Mouse (Mus musculus): Measurements from ENCODE around the gene Sox5. TPM values are rescaled to one million over a fixed set of nuclear protein-coding genes. Genes with fewer than 3 reads are reported as not detected.

Sox5 gene
- polyA plus RNA-seq, 1 experiment = 2.8 TPM

DNA sequence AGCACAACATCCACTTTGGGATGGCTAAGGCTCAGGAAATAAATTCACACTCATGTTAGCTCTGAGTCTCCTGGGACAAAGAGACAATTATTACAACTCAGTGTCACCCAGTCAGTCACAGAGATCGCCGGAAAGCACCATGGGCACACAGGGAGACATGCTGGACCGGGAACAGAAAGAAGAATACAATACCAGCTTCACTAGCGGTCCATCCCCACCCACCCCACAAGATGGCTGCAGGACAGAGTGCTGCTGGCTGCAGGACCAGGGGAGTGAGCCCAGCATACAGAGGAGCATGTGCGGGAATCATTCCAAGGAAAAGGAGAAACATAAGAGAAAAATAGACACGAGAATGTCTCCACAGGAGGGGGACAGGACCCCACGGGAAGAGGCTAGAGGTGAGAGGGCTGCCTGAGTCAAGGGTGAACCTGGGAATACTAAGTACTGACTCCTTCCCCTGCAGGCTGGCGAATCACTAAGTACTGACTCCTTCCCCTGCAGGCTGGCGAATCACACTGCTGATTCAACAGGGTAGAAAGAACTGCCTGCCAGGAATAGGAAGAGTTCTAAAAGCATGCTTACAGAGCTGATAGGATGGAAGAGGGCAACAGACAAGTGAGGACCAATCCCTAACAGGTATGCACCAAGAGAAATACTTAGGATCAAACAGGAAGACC, 813.9 kb downstream of the Sox5 start:
- TF ChIP-seq POLR2A (IDR thresholded peaks at IDR 0.05; ENCODE audit: low read depth, low read length) (no peak), CTCF (IDR thresholded peaks at IDR 0.05; ENCODE audit: borderline replicate concordance, insufficient read depth, low read length) (no peak)
- H3K4me3 ChIP-seq (ENCODE audit: insufficient read depth, low read length) = no peak overlapping the region
- H3K4me1 ChIP-seq (ENCODE audit: control insufficient read depth, insufficient read depth, low read length) = 0 out of 2 replicates have a peak, but pooled peaks cover 2% of the 10 kb centered on the region
- no peak overlapping the region for H3K27ac ChIP-seq (ENCODE audit: insufficient read depth, low read length)

DNA sequence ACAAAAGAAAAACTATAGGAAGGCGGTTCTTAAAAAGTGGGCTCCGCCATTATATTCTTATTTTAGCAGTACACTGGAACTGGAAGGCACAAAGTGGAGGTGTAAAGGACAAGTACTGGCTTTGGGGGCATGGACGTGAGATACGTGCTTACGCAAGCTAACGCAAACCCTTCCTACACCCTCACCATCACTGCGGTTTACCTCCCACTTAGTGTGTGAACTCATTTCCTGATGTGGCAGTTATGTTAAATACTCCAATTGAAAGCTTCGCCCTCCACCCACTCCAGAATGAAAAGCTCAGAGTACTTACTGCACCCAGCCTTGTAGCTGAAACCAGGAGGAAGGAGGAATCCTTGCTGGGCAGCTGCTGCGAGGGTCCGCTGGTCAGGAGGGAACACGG, 821.3 kb downstream of the Sox5 start:
- no peaks in the 10 kb centered on the region for H3K4me1 ChIP-seq (ENCODE audit: control insufficient read depth, insufficient read depth, low read length)
- H3K4me3 ChIP-seq (ENCODE audit: insufficient read depth, low read length) = no peak overlapping the region
- no peak overlapping the region for H3K27ac ChIP-seq (ENCODE audit: insufficient read depth, low read length)
- TF ChIP-seq POLR2A (IDR thresholded peaks at IDR 0.05; ENCODE audit: low read depth, low read length) = no peak
- TF ChIP-seq CTCF (IDR thresholded peaks at IDR 0.05; ENCODE audit: borderline replicate concordance, insufficient read depth, low read length) = no peak

DNA sequence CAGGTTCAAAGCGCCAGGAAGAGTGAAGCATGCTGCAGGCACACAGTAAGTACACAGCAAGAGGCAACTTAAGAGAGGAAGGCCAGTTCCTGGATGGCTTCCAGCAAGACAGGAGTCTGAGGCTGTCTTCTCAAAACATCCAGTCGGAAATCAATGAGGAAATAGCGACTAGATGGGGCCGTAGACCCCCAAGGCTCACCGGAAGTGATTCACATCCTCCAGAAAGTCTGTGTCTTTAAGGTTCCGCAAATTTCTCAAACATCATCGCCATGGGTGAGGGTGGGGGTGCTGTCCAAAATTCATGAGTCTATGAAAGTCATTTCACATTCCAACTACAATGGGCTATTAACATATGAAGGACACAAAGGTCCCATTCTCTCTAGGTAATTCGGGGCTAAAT, 821.7 kb downstream of the Sox5 start:
- no peak overlapping the region for H3K27ac ChIP-seq (ENCODE audit: insufficient read depth, low read length)
- H3K4me1 ChIP-seq (ENCODE audit: control insufficient read depth, insufficient read depth, low read length) = no peaks in the 10 kb centered on the region
- no peak overlapping the region for H3K4me3 ChIP-seq (ENCODE audit: insufficient read depth, low read length)
- TF ChIP-seq POLR2A (IDR thresholded peaks at IDR 0.05; ENCODE audit: low read depth, low read length) = no peak
- no peak for TF ChIP-seq CTCF (IDR thresholded peaks at IDR 0.05; ENCODE audit: borderline replicate concordance, insufficient read depth, low read length)

DNA sequence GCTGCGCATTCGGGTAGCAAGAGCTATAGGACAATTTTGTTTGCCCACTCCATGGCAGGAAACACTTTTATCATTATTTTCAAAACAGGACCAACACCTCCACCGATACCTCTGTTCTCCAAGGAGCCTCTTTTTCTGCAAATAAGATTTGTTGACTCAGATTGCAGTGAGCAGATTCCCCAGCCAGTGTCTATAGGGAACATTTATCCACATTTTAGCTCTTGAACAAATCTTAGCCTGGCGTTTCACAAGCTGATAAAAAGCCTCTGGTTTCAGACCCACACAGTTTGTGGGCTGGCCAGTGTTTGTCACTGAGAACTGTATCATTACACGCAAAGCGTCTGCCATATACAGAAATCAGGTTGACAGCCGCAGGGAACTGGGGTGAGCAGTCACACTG, 823.4 kb downstream of the Sox5 start:
- Histone ChIP-seq H3K4me1 (ENCODE audit: control insufficient read depth, insufficient read depth, low read length) (no peaks in the 10 kb centered on the region), H3K4me3 (ENCODE audit: insufficient read depth, low read length) (no peak overlapping the region), H3K27ac (ENCODE audit: insufficient read depth, low read length) (no peak overlapping the region)
- TF ChIP-seq POLR2A (IDR thresholded peaks at IDR 0.05; ENCODE audit: low read depth, low read length) (no peak), CTCF (IDR thresholded peaks at IDR 0.05; ENCODE audit: borderline replicate concordance, insufficient read depth, low read length) (no peak)

DNA sequence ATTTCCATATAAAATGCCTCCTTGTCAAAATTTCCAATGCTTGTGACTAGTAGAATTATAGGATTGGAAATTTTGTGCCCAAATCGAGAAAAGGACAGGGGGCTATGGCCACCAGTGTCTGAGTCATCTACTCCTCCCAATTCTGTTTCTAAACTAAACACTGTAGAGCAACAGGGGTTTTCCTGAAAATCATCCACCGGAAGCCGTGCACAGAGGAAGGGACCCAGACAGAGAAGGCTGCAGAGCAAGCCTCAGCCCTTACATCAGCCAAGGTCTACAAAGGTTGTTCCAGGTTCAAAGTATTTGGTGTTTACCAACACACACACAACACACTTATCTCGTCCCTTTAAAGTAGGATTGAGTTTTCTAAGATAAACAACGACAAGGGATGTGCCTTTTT, 824.7 kb downstream of the Sox5 start:
- Histone ChIP-seq H3K4me3 (ENCODE audit: insufficient read depth, low read length) (no peak overlapping the region), H3K4me1 (ENCODE audit: control insufficient read depth, insufficient read depth, low read length) (no peaks in the 10 kb centered on the region), H3K27ac (ENCODE audit: insufficient read depth, low read length) (no peak overlapping the region)
- TF ChIP-seq POLR2A (IDR thresholded peaks at IDR 0.05; ENCODE audit: low read depth, low read length) (no peak), CTCF (IDR thresholded peaks at IDR 0.05; ENCODE audit: borderline replicate concordance, insufficient read depth, low read length) (no peak)

DNA sequence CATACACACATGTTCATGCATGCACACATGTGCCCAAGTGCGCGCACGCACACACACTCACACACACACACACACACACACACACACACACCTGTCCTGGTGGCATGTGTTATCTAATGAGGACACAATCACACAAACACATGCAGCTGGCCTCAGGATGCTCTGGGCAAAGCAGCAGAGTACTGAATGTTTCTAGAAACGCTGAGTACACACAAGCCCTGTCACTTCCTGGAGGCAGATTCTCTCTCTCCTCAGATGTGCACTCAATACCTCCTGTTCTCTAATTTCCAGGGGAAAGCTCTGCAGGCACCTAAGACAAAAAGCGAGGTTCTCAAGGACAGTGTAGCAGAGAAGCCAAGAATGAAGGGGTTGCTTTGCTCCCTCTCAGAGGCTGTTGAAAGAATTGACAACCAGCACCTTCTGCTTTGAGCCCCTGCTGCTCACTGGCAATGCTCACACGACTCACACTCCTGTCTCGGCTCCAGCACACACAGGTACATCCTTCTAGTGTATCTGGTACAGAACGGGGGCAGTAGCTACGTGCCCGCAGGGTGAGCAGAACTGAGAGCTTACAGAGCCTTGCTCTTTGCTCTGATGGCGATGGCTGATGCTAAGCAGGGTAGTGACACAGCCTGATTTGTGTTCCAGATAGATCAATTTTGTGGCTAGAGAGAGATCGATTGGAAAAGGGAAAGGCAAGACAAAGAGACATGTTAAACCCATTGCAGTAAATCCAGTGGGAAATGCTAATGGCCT, 833.0 kb downstream of the Sox5 start:
- Histone ChIP-seq H3K27ac (ENCODE audit: insufficient read depth, low read length) (no peak overlapping the region), H3K4me3 (ENCODE audit: insufficient read depth, low read length) (no peak overlapping the region), H3K4me1 (ENCODE audit: control insufficient read depth, insufficient read depth, low read length) (no peaks in the 10 kb centered on the region)
- TF ChIP-seq POLR2A (IDR thresholded peaks at IDR 0.05; ENCODE audit: low read depth, low read length) = no peak
- no peak for TF ChIP-seq CTCF (IDR thresholded peaks at IDR 0.05; ENCODE audit: borderline replicate concordance, insufficient read depth, low read length)

DNA sequence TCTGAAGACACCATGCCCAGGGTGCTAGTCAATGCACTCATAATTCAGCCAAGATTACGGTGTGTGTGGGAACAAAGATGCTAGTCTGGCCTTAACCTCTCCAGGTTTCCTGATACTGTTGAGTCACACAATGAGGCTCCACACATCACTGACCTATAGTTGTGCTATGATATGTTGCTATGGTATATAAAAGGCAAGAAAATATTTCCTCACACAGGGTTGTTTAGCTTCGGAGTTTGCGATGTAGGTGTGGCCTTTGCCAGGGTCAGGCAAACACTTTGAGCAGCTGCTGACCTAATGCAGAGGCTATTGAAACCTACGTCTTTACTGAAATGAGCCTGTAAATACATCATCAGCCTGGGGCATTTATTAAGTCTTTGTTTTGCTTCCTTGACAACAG, 833.7 kb downstream of the Sox5 start:
- no peak for TF ChIP-seq POLR2A (IDR thresholded peaks at IDR 0.05; ENCODE audit: low read depth, low read length)
- TF ChIP-seq CTCF (IDR thresholded peaks at IDR 0.05; ENCODE audit: borderline replicate concordance, insufficient read depth, low read length) = no peak
- Histone ChIP-seq H3K4me3 (ENCODE audit: insufficient read depth, low read length) (no peak overlapping the region), H3K4me1 (ENCODE audit: control insufficient read depth, insufficient read depth, low read length) (no peaks in the 10 kb centered on the region), H3K27ac (ENCODE audit: insufficient read depth, low read length) (no peak overlapping the region)

DNA sequence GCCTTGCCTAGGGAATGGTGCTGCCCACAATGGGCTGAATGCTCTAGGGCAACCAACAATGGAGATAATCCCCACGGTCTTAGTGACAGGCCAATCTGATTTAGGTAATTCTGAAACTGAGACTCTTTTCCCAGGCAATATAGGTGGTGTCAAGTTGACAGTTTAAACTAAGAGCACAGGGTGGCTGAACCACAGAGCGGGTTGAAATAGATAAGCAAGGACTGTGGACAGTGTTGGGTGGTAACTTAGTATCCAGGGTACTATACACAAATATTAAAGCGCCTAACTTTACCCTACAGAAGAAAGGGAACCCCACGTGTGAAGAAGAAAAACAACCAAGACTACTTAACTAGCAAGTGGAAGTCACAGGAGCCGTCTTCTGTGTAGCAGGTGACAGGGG, 838.7 kb downstream of the Sox5 start:
- Histone ChIP-seq H3K4me3 (ENCODE audit: insufficient read depth, low read length) (no peak overlapping the region), H3K4me1 (ENCODE audit: control insufficient read depth, insufficient read depth, low read length) (no peaks in the 10 kb centered on the region), H3K27ac (ENCODE audit: insufficient read depth, low read length) (no peak overlapping the region)
- TF ChIP-seq CTCF (IDR thresholded peaks at IDR 0.05; ENCODE audit: borderline replicate concordance, insufficient read depth, low read length) (no peak), POLR2A (IDR thresholded peaks at IDR 0.05; ENCODE audit: low read depth, low read length) (no peak)

DNA sequence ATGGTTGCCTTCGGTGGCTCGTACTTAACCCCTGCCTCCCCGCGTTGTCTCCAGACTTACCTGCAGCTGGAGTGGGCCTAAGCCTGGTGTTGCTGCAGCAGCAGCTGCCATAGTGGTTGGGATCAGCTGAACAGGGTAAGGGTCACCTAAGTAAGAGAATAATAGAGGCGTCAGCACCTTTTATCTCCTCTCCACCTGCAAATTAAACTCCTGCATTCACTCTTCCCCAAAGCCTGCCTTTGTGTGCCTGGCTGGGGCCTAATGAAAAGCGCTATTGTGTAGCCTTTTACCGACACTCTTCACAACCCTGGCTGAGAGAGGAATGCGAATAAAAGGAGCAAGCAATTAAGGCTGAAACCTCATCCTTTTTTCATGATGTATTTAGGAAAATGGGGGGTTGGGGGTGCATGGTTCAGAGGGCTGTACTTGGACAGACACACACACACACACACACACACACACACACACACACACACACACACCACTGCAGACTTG, 840.4 kb downstream of the Sox5 start:
- Histone ChIP-seq H3K4me3 (ENCODE audit: insufficient read depth, low read length) (no peak overlapping the region), H3K4me1 (ENCODE audit: control insufficient read depth, insufficient read depth, low read length) (no peaks in the 10 kb centered on the region), H3K27ac (ENCODE audit: insufficient read depth, low read length) (no peak overlapping the region)
- no peak for TF ChIP-seq CTCF (IDR thresholded peaks at IDR 0.05; ENCODE audit: borderline replicate concordance, insufficient read depth, low read length)
- no peak for TF ChIP-seq POLR2A (IDR thresholded peaks at IDR 0.05; ENCODE audit: low read depth, low read length)

DNA sequence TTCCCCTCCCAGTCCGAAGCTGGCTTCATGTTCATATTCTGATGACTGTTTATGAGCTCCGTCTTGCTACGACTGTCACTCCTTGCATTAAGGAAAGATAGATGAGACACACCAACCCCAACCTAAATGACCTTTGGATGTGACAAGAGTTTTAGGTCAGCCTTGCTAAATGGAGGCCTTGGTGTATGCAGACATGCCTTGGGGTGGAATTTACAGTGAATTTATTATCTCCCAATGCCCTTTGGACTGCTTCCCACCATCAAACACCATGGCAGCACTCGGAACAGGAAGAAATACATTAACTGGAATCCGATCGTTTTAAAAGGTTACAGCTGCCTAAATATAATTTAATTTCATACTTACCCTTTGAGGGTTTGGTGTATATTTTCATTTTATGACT, 858.6 kb downstream of the Sox5 start:
- Histone ChIP-seq H3K4me1 (ENCODE audit: control insufficient read depth, insufficient read depth, low read length) (no peaks in the 10 kb centered on the region), H3K4me3 (ENCODE audit: insufficient read depth, low read length) (no peak overlapping the region), H3K27ac (ENCODE audit: insufficient read depth, low read length) (no peak overlapping the region)
- no peak for TF ChIP-seq POLR2A (IDR thresholded peaks at IDR 0.05; ENCODE audit: low read depth, low read length)
- TF ChIP-seq CTCF (IDR thresholded peaks at IDR 0.05; ENCODE audit: borderline replicate concordance, insufficient read depth, low read length) = no peak

Data from embryonic fibroblast, embryonic 13.5 days (primary cell).